Mouse (Mus musculus) small intestine, adult 2 months (tissue): ENCODE measurements around the gene Bfsp2.

Experiments
- CTCF ChIP-seq: fragments of 200-500 bp; IDR thresholded peaks from 2 replicates; pipeline ENCODE4 v1.5.1; 2012; ENCODE audit warnings: low read depth, mild to moderate bottlenecking, control low read depth, inconsistent platforms, low read length, moderate library complexity, mixed read lengths; ENCODE audit not compliant: insufficient replicate concordance, insufficient read length; ENCODE audit errors: extremely low read depth
- POLR2A ChIP-seq: fragments of 200-500 bp; IDR thresholded peaks from 2 replicates; pipeline ENCODE4 v1.6.1; 2012; ENCODE audit warnings: low read depth, mild to moderate bottlenecking, control low read depth, inconsistent platforms, low read length, moderate library complexity

- TF ChIP-seq CTCF, result no peak
- TF ChIP-seq POLR2A, result no peak
These were observed 76.8 kb downstream of the Bfsp2 start for GRCm38 (mm10) chr9:103403331-103403973.
